Mouse (Mus musculus): ENCODE measurements around the gene Nox4.

- TF ChIP-seq ZC3H11A (IDR thresholded peaks at IDR 0.05; ENCODE audit: borderline replicate concordance, low read depth, low read length), result no peak
- no peak for TF ChIP-seq ZNF384 (IDR thresholded peaks at IDR 0.05; ENCODE audit: low read depth, low read length)
- no peak for TF ChIP-seq MAFK (IDR thresholded peaks at IDR 0.05; ENCODE audit: insufficient read depth, low read depth, low read length)
These were observed 75.7 kb downstream of the Nox4 start for GRCm38 (mm10) chr7:87321571-87321970.

All from ES-E14 (cell line).